Comparison of ENCODE assay signal across 9 mouse cellular contexts in the genomic region with DNA sequence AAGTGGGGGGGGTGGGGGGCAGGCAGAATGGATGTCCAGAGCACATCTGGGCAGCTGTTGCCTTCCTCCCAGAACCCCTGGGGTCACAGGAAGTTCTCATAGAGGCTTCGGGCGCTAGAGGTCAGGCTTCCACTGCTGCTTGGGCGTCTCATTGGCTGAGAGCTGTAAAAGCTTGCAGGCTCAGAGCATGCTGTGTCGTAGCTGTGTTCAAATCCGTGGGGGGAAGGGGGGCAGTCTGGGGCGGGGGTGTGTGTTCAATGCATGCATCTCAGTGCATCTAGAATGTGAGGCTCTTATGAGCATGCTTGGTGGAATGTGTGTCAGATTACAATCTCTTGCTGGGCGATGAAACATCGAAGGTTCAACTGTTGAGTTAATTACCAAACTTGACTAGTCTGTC.
DNase-seq lines count a peak whose midpoint lies in the region; ATAC-seq lines count a peak whose summit lies in the region.
"Had no signal": no experiment of that assay in that cellular context is flagged by ENCODE, and none has a peak within 500 bp of the region (broad histone marks: within the 10 kb centered on the region; RNA-seq: fewer than 3 reads in every experiment).

No protein-coding gene starts in this region.

- no peaks in the 10 kb centered on the region for H3K36me3 ChIP-seq in forebrain, embryonic 10.5 days (replicated peaks)
- H3K36me3 ChIP-seq in forebrain, embryonic 15.5 days, result no peaks in the 10 kb centered on the region
- no peaks in the 10 kb centered on the region for H3K36me3 ChIP-seq in neural tube, embryonic 15.5 days
- H3K36me3 ChIP-seq in stomach, embryonic 15.5 days, result no peaks in the 10 kb centered on the region

- H3K4me3 ChIP-seq in forebrain, embryonic 10.5 days, result no peak overlapping the region
- no peak overlapping the region for H3K4me3 ChIP-seq in forebrain, embryonic 15.5 days
- no peak overlapping the region for H3K4me3 ChIP-seq in neural tube, embryonic 15.5 days (replicated peaks)
- no peak overlapping the region for H3K4me3 ChIP-seq in stomach, embryonic 15.5 days (replicated peaks)
- H3K4me3 ChIP-seq: megakaryocyte, embryonic 14.5 days had no signal

- 22% methylated on average over 8 of the region's 8 CpGs for WGBS in forebrain, embryonic 10.5 days
- WGBS in forebrain, embryonic 15.5 days, result 28% methylated on average over 8 of the region's 8 CpGs
- 29% methylated on average over 8 of the region's 8 CpGs for WGBS in neural tube, embryonic 15.5 days
- 30% methylated on average over 8 of the region's 8 CpGs for WGBS in stomach, embryonic 15.5 days

- H3K9ac ChIP-seq in forebrain, embryonic 15.5 days (replicated peaks), result no peak overlapping the region
- no peak overlapping the region for H3K9ac ChIP-seq in neural tube, embryonic 15.5 days (replicated peaks)
- no peak overlapping the region for H3K9ac ChIP-seq in stomach, embryonic 15.5 days

- no peaks in the 10 kb centered on the region for H3K9me3 ChIP-seq in forebrain, embryonic 10.5 days
- no peaks in the 10 kb centered on the region for H3K9me3 ChIP-seq in forebrain, embryonic 15.5 days
- no peaks in the 10 kb centered on the region for H3K9me3 ChIP-seq in neural tube, embryonic 15.5 days (replicated peaks)
- H3K9me3 ChIP-seq in stomach, embryonic 15.5 days, result no peaks in the 10 kb centered on the region
- H3K9me3 ChIP-seq: megakaryocyte, embryonic 14.5 days had no signal

- ATAC-seq in forebrain, embryonic 15.5 days (replicated peaks), result no peak
- ATAC-seq in neural tube, embryonic 15.5 days (ENCODE audit: low FRiP score), result no peak
- ATAC-seq in stomach, embryonic 15.5 days (ENCODE audit: insufficient read depth, low FRiP score, low read depth), result peak; percentile 47; the same call in 1 of the 2 replicates

- peaks cover 13% of the 10 kb centered on the region for H3K4me1 ChIP-seq in forebrain, embryonic 10.5 days
- H3K4me1 ChIP-seq in forebrain, embryonic 15.5 days, result no peaks in the 10 kb centered on the region
- H3K4me1 ChIP-seq in neural tube, embryonic 15.5 days, result no peaks in the 10 kb centered on the region
- no peaks in the 10 kb centered on the region for H3K4me1 ChIP-seq in stomach, embryonic 15.5 days
- H3K4me1 ChIP-seq: megakaryocyte, embryonic 14.5 days had no signal

- peak; percentile 39 for DNase-seq in forebrain, embryonic 10.5 days (ENCODE audit: extremely low spot score, low spot score)
- peak; percentile 56 for DNase-seq in neural tube, embryonic 10.5 days (ENCODE audit: extremely low spot score, low spot score)
- peak; percentile 25 for DNase-seq in kidney, postnatal 14 days
- DNase-seq in ovary, adult 18-20 months (ENCODE audit: low spot score), result no peak
- DNase-seq in urinary bladder, postnatal 10 days (ENCODE audit: low spot score), result no peak

- no peaks in the 10 kb centered on the region for H3K27me3 ChIP-seq in forebrain, embryonic 10.5 days (ENCODE audit: poor library complexity, severe bottlenecking)
- no peaks in the 10 kb centered on the region for H3K27me3 ChIP-seq in forebrain, embryonic 15.5 days
- H3K27me3 ChIP-seq in neural tube, embryonic 15.5 days (replicated peaks), result no peaks in the 10 kb centered on the region
- H3K27me3 ChIP-seq in stomach, embryonic 15.5 days (replicated peaks), result no peaks in the 10 kb centered on the region

- no peak overlapping the region for H3K4me2 ChIP-seq in forebrain, embryonic 15.5 days (replicated peaks)
- H3K4me2 ChIP-seq in neural tube, embryonic 15.5 days, result no peak overlapping the region
- H3K4me2 ChIP-seq in stomach, embryonic 15.5 days, result no peak overlapping the region

- peak overlapping the region; percentile 40; the same call in 1 of the 2 replicates for H3K27ac ChIP-seq in forebrain, embryonic 10.5 days
- no peak overlapping the region for H3K27ac ChIP-seq in forebrain, embryonic 15.5 days (replicated peaks)
- H3K27ac ChIP-seq in neural tube, embryonic 15.5 days (replicated peaks), result no peak overlapping the region
- H3K27ac ChIP-seq in stomach, embryonic 15.5 days, result no peak overlapping the region

Comparison
In these comparisons a context has a peak if more than half of its experiments do, and no peak if none do; other contexts are left out.
1. DNase-seq: peak in forebrain, embryonic 10.5 days (single experiment), neural tube, embryonic 10.5 days (single experiment) and kidney, postnatal 14 days (single experiment); none in ovary, adult 18-20 months (single experiment) and urinary bladder, postnatal 10 days (single experiment).